Mouse (Mus musculus) embryo, embryonic 11 days (tissue): ENCODE measurements around the gene Foxc2.

Experiments used
- DNase-seq: peaks from one replicate; pipeline ENCODE4 v3.0.0-alpha.2; 2015

Foxc2 gene

GRCm38 (mm10) chr8:121086004-121086900 is 29.7 kb upstream of the Foxc2 start:
- no peak for DNase-seq

DNA sequence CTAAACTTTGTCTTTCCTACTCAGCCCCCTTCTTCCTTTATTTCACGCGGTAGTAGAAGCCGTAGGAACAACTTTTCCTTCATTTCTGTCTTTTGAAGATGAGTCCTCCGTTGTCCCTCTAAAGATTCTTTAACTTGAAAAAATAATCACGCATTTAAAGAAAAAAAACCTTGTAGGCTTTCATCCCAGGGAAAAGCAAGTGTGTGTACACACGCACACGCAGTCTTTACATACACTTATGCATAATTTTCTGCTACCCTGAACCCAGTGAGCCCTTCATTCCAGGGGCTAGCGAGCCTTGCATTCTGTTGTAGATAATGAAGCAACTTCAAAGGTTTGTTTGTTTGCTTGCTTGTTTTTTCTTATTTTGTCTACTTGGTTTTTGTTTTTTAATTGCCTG is 27.7 kb upstream of the Foxc2 start:
- DNase-seq, result no peak

DNA sequence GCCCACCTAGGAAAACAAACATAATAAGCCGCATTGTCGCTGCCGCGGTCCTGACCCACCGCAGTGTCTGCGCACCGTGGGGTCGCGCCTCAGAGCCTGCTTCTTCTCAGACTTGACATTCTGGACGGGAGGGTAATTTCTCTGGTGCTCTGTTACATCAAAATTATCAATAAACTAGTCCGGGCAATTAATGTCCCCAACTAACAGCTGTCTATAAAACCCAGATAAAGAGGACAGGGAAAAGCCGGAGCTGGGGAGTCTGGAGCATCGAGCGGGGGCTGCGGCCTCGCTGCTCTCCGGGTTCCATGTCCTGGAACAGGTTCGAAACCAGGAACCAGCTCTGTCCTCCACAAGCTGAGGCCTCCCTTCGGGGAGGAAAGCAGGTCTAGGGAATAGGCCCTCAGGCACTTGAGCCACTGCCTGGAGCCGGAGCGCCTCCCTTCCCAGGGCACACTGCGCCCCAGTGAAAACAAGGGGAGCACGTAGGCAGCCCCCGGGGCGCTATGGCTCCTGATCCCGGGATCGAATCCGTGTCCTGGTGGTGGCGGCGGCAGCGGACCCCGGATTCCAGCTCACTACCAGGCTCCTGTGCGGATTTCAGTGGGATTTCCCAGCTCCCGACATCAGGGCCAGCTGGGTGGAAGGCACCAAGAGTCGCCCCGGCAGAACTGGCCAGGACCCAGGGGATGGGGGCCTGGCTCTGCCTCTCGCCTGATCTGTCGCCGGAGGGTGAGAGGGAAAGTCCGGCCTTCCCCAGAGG is 26.9 kb upstream of the Foxc2 start:
- DNase-seq, result no peak

GRCm38 (mm10) chr8:121089631-121090380 is 26.2 kb upstream of the Foxc2 start:
- DNase-seq, result no peak

- peak; percentile 55 for DNase-seq
These were observed 25.3 kb upstream of the Foxc2 start for GRCm38 (mm10) chr8:121090716-121091115.

DNA sequence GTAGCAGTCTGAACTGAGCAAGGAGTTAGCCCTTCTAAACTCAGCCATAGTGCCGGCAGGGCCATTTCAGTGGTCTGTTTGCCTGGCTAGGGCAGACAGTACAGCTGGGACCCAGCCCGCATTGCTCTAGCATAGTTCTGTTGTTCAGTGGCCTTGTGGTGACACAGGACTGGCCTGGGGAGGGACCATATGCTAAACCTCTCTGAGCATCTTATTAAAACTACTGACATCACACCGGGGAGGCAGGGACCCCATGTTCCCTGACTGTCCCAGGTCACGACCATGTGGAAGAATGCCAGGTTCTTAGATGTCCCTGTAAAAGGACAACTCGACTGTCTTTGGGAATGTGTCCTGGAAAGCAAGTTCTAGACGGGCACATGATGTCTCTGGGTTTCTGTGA is 23.8 kb upstream of the Foxc2 start:
- DNase-seq, result no peak

DNA sequence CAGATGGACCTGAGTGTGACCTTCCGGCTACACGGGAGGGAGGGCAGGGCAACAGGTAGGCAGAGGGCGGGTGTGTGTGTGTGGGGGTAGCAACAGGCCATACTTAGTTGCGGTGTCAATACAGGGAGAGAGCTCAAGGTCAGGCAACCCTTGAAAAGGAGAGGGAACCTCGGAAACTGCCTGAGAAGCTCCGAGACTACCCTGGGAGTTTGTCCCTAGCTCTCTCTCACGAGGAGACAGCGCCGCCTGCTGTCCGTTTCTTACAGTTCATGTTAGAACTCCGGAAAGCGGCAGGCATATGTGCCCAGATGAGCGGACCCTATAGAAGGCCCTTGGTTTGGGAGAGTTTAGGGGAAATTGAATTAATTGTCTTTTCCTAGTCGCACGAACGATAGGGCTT is 23.3 kb upstream of the Foxc2 start:
- DNase-seq, result peak; percentile 93

DNA sequence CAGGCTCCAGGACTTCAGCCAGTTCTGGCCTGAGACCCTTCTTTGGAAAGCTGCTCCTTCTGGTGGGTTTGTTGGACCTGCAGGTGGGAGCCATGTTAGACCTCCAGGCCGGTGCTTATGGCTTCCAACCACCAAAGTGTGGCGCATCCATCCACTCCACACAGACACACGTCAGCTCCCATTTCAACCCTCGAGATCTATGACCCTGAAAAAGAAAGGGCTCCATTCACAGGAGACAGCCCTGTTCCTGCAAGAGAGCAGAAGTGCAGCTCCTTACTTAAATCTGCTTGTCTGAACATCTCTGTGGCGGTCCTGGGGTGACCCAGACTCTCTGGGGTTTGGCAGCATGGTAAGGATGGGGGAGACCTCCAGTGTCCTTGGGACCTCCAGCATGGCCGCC is 22.5 kb upstream of the Foxc2 start:
- no peak for DNase-seq

GRCm38 (mm10) chr8:121104049-121104818 is 11.7 kb upstream of the Foxc2 start:
- peak; percentile 87 for DNase-seq

GRCm38 (mm10) chr8:121107668-121108656 is 8.0 kb upstream of the Foxc2 start, which contains the start of gene Mthfsd:
TSS of gene Mthfsd (minus strand) at chr8:121108392.
- peak; percentile 99 for DNase-seq

DNA sequence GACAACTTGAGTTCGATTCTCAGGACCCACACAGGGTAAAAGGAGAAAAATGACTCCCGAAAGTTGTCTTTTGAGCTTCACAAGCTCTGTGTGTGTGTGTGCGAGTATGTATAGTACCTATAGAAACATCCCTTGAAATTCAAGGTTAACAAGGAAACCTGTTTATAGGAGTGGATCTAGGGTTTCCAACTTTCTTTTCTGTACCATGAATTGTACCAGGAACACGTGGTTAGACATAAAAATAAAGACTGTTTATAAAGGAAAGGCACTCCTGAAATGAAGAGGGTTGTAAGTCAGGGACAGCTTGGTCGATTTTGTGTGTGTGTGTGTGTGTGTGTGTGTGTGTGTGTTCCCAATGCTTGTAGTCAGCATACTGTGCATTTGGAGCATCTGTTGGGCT is 7.3 kb upstream of the Foxc2 start:
- DNase-seq, result no peak

- DNase-seq, result no peak
These were observed 4.6 kb upstream of the Foxc2 start for GRCm38 (mm10) chr8:121111145-121111907.

DNA sequence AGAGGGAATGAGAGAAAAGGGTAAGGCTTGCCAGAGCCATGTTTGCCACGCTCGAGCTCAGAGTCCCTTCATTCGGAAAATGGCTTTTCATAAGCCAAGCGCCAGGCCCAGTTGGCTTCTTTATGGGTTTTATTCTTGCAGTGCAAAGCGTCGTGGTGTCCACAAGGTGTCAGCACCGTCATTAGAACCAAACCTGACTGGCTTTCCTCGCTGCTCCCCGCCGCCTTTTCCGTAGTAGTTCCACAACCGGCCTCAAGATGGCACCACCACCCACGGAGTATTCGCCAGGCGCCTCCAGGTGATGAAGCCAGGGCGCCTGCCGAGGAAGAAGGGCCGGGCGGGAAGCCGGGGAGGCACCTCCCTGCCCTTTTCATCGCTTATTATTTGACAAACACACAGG is 2.7 kb upstream of the Foxc2 start:
- DNase-seq, result peak; percentile 92

DNA sequence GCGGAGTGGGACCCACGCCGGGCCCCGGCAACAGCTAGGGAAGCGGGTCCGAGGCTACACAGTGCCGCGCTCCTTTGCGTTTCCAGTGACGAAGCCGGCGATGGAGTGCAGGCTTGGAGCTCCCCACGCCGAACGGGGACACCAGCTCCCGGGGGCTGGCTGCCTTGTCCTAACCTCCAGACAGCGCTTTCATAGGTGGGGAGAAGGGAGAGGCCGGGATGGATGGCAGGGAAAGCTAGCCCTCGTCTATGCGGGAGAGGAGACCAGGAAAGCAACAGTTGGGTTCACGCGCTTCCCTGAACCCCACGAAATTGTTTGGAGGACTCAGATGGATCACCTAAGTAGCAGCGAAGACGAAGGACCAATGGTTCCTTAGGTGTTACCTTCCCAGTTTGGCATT is 835 bp upstream of the Foxc2 start:
- peak; percentile 42 for DNase-seq

DNA sequence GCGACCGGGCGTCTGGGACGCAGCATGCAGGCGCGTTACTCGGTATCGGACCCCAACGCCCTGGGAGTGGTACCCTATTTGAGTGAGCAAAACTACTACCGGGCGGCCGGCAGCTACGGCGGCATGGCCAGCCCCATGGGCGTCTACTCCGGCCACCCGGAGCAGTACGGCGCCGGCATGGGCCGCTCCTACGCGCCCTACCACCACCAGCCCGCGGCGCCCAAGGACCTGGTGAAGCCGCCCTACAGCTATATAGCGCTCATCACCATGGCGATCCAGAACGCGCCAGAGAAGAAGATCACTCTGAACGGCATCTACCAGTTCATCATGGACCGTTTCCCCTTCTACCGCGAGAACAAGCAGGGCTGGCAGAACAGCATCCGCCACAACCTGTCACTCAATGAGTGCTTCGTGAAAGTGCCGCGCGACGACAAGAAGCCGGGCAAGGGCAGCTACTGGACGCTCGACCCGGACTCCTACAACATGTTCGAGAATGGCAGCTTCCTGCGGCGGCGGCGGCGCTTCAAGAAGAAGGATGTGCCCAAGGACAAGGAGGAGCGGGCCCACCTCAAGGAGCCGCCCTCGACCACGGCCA is 717 bp downstream of the Foxc2 start:
- peak; percentile 69 for DNase-seq

GRCm38 (mm10) chr8:121117186-121117651 is 1.2 kb downstream of the Foxc2 start:
- DNase-seq, result peak; percentile 71

DNA sequence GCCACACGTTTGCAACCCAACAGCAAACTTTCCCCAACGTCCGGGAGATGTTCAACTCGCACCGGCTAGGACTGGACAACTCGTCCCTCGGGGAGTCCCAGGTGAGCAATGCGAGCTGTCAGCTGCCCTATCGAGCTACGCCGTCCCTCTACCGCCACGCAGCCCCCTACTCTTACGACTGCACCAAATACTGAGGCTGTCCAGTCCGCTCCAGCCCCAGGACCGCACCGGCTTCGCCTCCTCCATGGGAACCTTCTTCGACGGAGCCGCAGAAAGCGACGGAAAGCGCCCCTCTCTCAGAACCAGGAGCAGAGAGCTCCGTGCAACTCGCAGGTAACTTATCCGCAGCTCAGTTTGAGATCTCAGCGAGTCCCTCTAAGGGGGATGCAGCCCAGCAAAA is 1.9 kb downstream of the Foxc2 start:
- DNase-seq, result no peak

DNA sequence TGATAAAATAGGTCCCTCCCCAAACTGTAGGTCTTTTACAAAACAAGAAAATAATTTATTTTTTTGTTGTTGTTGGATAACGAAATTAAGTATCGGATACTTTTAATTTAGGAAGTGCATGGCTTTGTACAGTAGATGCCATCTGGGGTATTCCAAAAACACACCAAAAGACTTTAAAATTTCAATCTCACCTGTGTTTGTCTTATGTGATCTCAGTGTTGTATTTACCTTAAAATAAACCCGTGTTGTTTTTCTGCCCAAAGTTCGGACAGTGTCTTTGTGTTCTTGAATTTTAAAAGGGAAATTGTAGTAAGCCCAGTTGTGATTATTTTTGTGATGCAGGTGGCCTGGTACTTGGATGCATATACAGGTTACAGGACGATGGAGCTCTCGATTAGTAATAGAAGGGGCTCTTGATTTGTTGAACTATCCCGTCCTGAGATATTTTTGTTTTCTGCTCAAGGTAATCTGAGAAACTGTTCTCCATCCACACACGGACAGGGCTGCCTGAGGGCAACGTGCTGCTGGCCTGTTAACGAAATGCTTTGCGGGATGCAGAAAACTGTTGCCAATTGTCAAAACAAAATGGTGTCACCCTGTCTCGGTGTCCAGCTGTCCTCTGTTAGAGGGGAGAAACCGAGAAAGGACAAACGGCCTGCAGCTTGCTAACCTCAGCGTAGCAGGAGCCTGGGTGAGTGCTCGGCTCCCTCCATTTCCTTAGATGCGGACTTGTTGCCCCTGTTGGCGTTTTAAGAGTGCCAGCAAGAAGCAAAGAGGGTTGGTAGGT is 2.9 kb downstream of the Foxc2 start:
- peak; percentile 42 for DNase-seq
